Mouse (Mus musculus) lung, embryonic 15.5 days (tissue): ENCODE measurements around the gene Rora. TPM values are rescaled to one million over a fixed set of nuclear protein-coding genes. Genes with fewer than 3 reads are reported as not detected.

Experiments used
- ATAC-seq: fragments of 200-750 bp; cut with Nextera tagmentation; 2 replicates; pipeline ENCODE4 v1.8.0; 2017; ENCODE audit warnings: moderate number of reproducible peaks, borderline replicate concordance; ENCODE audit not compliant: low FRiP score, low TSS enrichment; ENCODE audit errors: extremely low read depth
- H3K27ac ChIP-seq: fragments of 300-500 bp; sonication (generic); 2 replicates; pipeline ENCODE4 v1.5.1; 2015; ENCODE audit warnings: moderate library complexity, mild to moderate bottlenecking, inconsistent platforms
- H3K27me3 ChIP-seq: fragments of 300-500 bp; sonication (generic); 2 replicates; pipeline ENCODE4 v1.6.1; 2015; ENCODE audit warnings: inconsistent platforms
- H3K36me3 ChIP-seq: fragments of 300-500 bp; sonication (generic); 2 replicates; pipeline ENCODE4 v1.6.1; 2015; ENCODE audit warnings: inconsistent platforms
- H3K4me1 ChIP-seq: fragments of 300-500 bp; sonication (generic); 2 replicates; pipeline ENCODE4 v1.6.1; 2015; ENCODE audit warnings: inconsistent platforms
- H3K4me2 ChIP-seq: fragments of 300-500 bp; sonication (generic); 2 replicates; pipeline ENCODE4 v1.6.1; 2015; ENCODE audit warnings: inconsistent platforms, mild to moderate bottlenecking, moderate library complexity
- H3K4me3 ChIP-seq: fragments of 300-500 bp; sonication (generic); 2 replicates; pipeline ENCODE4 v1.5.1; 2015; ENCODE audit warnings: mild to moderate bottlenecking, inconsistent platforms
- H3K9ac ChIP-seq: fragments of 300-500 bp; sonication (generic); 2 replicates; pipeline ENCODE4 v1.6.1; 2015; ENCODE audit warnings: inconsistent platforms
- H3K9me3 ChIP-seq: fragments of 300-500 bp; sonication (generic); 2 replicates; pipeline ENCODE4 v1.6.1; 2016; ENCODE audit warnings: inconsistent platforms
- WGBS: fragments of 180-500 bp; shearing (Covaris S2); methylation state at CpG from one replicate; pipeline ENCODE4 v1.1.7; 2015; 5-methylcytosine and 5-hydroxymethylcytosine counted together
- polyA plus RNA-seq: library from polyadenylated mRNA; unstranded; fragments of >200 nt; fragmentation: Nextera tagmentation; extraction: Ambion mirVana; gene quantifications from 2 replicates; pipeline ENCODE4 v1.2.1, GENCODE M21; 2015

Gene Rora
- polyA plus RNA-seq, 1 experiment from 2014 or later = 6.9 TPM

DNA sequence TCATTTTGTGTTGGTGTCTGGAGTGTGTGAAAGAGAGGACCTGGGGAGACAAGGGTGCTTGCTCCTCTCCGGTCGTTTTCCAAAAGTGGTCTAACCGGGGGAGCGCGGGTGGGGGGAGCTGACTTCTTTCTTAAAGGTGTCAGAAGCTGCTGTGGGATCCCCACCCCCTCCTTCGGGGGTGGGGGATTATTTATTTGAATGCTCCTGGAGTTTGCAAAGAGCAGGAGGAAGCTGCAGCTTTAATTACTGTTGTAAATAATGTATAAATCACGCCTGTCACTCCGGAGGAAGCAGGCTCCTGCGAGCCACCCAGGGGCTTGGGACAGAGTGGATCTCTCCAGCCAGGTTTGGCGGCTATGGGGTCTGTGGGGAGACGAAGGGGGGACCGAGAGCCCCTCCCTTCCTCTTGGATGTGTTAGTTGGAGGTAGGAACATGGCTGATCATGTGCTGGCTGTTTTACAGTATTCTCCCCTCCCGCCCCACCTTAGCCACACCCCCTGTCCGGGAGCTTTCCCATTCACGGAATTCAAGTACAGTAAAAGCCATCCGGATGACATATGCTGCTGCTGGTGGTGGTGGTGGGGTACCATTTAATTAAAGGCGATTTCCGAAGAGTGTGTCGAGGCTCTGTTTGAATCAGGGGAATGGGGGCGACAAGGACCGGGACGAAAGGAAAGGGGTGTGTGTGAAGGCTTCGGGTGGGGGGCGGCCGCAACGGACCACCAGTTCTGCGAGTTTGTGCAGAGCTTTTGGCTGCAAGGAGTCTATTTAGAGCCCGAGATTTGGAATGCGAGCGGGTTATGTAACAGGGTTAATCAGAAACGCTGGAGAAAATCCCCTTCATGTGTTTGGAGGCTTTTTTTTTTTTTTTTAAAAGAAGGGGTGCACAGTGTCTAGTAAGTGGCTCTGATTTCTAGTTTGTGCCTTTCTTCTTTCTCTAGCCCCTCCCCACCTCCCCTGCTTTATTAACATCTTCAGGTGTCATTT lies 1.7 kb downstream of the Rora start:
- H3K4me2 ChIP-seq = peak overlapping the region; percentile 93
- WGBS = under 1% methylated on average over 31 of the region's 31 CpGs
- peak overlapping the region; percentile 76 for H3K9ac ChIP-seq
- H3K36me3 ChIP-seq = no peaks in the 10 kb centered on the region
- H3K9me3 ChIP-seq = no peaks in the 10 kb centered on the region
- peaks cover 16% of the 10 kb centered on the region for H3K4me1 ChIP-seq
- no peaks in the 10 kb centered on the region; the same call in 1 of the 2 replicates for H3K27me3 ChIP-seq
- peak overlapping the region; percentile 92 for H3K4me3 ChIP-seq
- peak overlapping the region; percentile 97 for H3K27ac ChIP-seq
- ATAC-seq = peak; percentile 56

DNA sequence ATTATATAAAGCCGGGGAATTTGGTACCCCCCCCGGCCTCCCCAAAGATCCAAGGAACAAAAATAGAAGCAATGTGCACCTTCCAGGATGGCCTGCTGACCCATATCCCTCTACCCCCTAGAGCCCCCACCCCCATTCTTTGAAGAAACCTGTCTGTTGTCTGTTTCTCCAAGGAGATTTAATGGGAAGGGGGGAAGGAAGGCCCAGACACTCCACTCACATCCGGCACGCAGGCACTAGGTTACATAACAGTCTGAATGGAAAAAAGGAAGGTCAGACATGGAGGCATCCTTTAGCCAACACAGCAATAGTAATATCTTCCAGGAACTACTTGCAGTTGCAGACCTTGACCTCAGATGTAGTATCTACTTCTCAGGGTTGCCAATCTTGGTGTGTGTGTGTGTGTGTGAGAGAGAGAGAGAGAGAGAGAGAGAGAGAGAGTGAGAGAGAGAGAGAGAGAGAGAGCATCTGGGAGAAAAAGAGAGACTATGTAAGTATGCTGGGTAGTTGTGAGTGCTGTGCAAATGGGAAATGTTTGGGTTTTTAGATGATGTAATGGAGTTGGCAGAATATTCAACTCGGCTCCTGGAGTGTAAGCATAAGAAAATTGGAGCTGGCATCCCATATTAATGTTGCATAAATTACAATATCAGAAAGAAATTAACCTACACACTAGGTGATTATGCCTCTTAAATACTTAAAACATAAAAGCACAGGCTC lies 2.6 kb downstream of the Rora start:
- H3K4me3 ChIP-seq = no peak overlapping the region
- H3K9me3 ChIP-seq = no peaks in the 10 kb centered on the region
- ATAC-seq = no peak
- H3K4me2 ChIP-seq = peak overlapping the region; percentile 93
- peaks cover 16% of the 10 kb centered on the region for H3K4me1 ChIP-seq
- no peaks in the 10 kb centered on the region for H3K36me3 ChIP-seq
- no peaks in the 10 kb centered on the region; the same call in 1 of the 2 replicates for H3K27me3 ChIP-seq
- H3K9ac ChIP-seq = no peak overlapping the region
- WGBS = 37% methylated on average over 5 of the region's 5 CpGs
- H3K27ac ChIP-seq = no peak overlapping the region

DNA sequence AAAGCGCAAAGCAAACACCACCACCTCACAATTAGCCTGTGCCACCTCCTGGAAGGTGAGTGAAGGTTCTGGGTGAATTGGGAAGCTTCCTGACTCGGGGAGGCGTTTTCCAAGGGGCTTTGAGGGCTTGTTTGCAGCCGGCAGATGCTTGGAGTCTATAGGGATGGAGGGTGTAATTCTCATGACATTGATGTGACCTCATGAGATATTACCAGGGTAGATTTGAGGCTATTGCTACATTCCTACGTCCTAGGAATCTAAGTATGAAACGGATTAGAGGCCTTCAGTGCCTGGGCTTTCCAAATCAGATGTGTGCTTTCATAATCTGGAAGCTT lies 3.2 kb downstream of the Rora start:
- ATAC-seq = no peak
- H3K27ac ChIP-seq = no peak overlapping the region
- no peak overlapping the region for H3K9ac ChIP-seq
- 42% methylated on average over 6 of the region's 6 CpGs for WGBS
- no peaks in the 10 kb centered on the region for H3K9me3 ChIP-seq
- H3K4me3 ChIP-seq = no peak overlapping the region
- no peaks in the 10 kb centered on the region for H3K36me3 ChIP-seq
- no peaks in the 10 kb centered on the region; the same call in 1 of the 2 replicates for H3K27me3 ChIP-seq
- H3K4me1 ChIP-seq = peaks cover 16% of the 10 kb centered on the region
- no peak overlapping the region for H3K4me2 ChIP-seq

DNA sequence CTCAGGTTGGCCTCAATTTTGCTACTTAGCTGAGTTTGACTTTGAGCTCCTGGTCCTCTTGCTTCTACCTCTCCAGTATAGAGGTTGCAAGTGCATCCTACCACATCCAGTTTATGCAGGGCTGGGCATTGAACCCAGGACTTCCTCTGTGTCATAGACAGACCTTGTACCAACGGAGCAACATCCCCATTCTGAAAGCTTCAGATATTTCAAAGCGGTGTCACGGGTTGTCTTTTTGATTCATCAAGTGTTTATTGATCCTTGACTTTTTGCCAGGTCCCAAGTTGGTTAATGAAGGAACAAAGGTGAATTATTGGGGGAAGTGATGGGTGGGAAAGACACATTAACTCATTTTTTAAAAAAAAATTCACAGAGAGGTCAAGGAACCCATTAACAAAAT lies 17.1 kb downstream of the Rora start:
- Histone ChIP-seq H3K9ac (no peak overlapping the region), H3K36me3 (no peaks in the 10 kb centered on the region), H3K27me3 (no peaks in the 10 kb centered on the region), H3K4me1 (0 out of 2 replicates have a peak, but pooled peaks cover 9% of the 10 kb centered on the region), H3K4me3 (no peak overlapping the region), H3K9me3 (no peaks in the 10 kb centered on the region), H3K4me2 (no peak overlapping the region), H3K27ac (no peak overlapping the region)
- ATAC-seq = no peak
- WGBS = 72% methylated on average over 3 of the region's 3 CpGs

DNA sequence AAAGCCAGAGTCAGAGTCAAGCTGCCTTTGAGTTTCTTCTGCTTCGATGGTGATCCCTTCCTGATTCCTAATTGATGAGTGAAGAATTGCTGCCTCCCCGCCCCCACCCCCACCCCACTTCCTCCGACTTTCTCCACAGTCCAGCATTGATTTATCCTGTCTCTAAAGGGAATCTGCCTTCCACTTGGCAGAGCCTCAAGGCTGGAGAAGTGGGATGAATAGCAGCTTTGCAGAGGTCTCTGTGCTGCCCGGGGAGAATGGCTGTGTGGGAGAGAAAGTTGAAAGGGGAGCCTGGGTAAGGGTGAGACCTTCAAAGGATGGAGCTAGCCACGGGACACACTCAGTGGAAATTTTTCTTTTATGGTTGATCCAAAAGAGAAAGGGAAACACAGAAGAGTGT lies 18.9 kb downstream of the Rora start:
- Histone ChIP-seq H3K9ac (no peak overlapping the region), H3K4me1 (0 out of 2 replicates have a peak, but pooled peaks cover 9% of the 10 kb centered on the region), H3K27me3 (no peaks in the 10 kb centered on the region), H3K4me3 (no peak overlapping the region), H3K36me3 (no peaks in the 10 kb centered on the region), H3K9me3 (no peaks in the 10 kb centered on the region), H3K4me2 (no peak overlapping the region), H3K27ac (no peak overlapping the region)
- 37% methylated on average over 5 of the region's 5 CpGs for WGBS
- ATAC-seq = no peak

DNA sequence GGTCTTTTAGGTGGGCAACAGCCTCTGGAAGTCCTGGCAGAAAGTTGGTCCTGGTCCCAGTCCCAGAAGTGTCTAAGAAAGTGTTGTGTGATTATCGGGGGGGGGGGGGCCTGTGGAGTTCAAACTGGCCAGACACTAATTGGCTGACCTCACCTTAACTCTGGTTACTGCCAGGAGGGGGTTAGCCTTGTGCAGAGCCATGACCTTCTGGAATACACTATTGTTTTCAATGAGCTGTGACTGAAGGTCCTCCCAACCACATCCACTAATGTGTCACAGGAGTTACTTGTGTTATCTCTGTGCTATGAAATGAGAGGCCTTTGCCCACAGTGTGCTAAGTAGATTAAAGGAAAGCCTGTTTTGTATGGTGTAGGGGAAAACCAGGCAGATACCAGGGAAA lies 19.6 kb downstream of the Rora start:
- H3K36me3 ChIP-seq = no peaks in the 10 kb centered on the region
- no peak overlapping the region for H3K4me2 ChIP-seq
- 0 out of 2 replicates have a peak, but pooled peaks cover 9% of the 10 kb centered on the region for H3K4me1 ChIP-seq
- no peak for ATAC-seq
- no peak overlapping the region for H3K4me3 ChIP-seq
- H3K27ac ChIP-seq = no peak overlapping the region
- no peaks in the 10 kb centered on the region for H3K9me3 ChIP-seq
- no peak overlapping the region for H3K9ac ChIP-seq
- 40% methylated on average over 1 of the region's 1 CpGs for WGBS
- H3K27me3 ChIP-seq = no peaks in the 10 kb centered on the region

DNA sequence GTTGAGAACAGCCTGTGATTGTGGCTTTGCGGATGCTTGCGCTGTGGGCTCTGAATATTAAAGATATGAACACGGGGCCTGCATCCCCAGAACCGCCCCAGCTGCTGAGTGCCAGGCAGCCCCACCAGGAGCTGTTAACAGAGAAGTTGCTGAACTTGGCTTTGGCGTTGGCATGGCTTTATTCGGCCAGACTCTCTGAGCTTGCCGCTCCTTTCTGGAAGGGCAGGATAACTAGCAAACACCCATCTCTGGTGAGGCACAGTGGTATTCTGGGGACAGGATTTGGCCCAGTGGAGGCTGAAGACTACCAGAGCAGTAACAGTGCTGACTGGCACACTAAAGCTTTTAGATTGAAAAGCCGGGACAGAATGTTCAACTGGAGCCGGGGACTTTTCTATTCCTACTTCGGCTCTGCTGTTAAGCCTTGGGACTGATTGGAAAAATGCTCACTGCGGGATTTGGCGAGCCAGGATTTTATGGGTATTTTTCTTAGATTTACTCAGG lies 26.3 kb downstream of the Rora start:
- Histone ChIP-seq H3K4me3 (no peak overlapping the region), H3K27me3 (no peaks in the 10 kb centered on the region), H3K9me3 (no peaks in the 10 kb centered on the region), H3K9ac (no peak overlapping the region), H3K27ac (no peak overlapping the region), H3K36me3 (no peaks in the 10 kb centered on the region), H3K4me1 (0 out of 2 replicates have a peak, but pooled peaks cover 2% of the 10 kb centered on the region), H3K4me2 (no peak overlapping the region)
- WGBS = 89% methylated on average over 12 of the region's 12 CpGs
- no peak for ATAC-seq

DNA sequence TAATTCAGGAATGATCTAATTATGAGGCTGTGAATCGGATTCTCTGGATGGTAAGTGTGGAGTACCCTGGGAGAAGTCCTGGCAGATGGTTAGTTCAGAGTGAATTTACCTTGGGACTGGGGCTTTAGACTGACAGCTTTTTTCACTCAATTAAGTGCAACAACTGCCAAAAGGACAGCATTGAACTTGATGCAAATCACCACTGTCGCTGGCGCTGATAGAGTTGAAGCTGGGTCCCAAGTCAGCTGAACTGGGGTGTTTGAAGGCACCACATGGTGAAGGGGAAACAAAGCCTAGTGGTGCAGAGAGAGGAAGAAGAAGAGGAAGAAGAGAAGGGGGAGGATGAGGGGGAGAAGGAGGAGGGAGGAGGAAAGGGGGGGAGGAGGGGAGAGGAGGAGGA lies 30.4 kb downstream of the Rora start:
- H3K4me1 ChIP-seq = no peaks in the 10 kb centered on the region
- ATAC-seq = no peak
- H3K36me3 ChIP-seq = no peaks in the 10 kb centered on the region
- no peak overlapping the region for H3K4me3 ChIP-seq
- no peaks in the 10 kb centered on the region for H3K9me3 ChIP-seq
- no peak overlapping the region for H3K27ac ChIP-seq
- WGBS = 53% methylated on average over 3 of the region's 3 CpGs
- no peak overlapping the region for H3K4me2 ChIP-seq
- H3K9ac ChIP-seq = no peak overlapping the region
- H3K27me3 ChIP-seq = no peaks in the 10 kb centered on the region

DNA sequence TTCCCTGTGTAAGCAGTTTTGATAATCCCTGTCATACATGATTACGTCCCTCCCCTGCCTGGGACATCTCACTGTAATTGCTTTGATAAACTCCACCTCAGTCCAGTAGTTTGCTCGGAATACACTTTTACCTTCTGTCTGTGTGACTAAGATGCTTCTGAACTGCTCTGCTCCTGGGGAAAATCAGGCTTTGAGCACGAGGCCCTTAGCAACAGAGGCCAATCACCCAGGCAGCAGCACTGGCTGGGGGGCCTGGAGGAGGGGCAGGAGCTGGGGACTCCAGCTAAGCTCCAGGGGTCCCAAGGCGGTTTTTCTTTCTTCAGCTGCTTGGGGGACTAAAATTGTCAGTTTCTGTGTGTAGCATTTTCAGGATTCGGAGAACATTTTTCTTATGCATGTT lies 32.0 kb downstream of the Rora start:
- H3K9ac ChIP-seq = no peak overlapping the region
- no peak overlapping the region for H3K4me2 ChIP-seq
- no peak for ATAC-seq
- no peaks in the 10 kb centered on the region for H3K9me3 ChIP-seq
- H3K4me1 ChIP-seq = no peaks in the 10 kb centered on the region
- H3K27ac ChIP-seq = no peak overlapping the region
- 42% methylated on average over 5 of the region's 5 CpGs for WGBS
- no peaks in the 10 kb centered on the region for H3K27me3 ChIP-seq
- H3K4me3 ChIP-seq = no peak overlapping the region
- H3K36me3 ChIP-seq = no peaks in the 10 kb centered on the region

DNA sequence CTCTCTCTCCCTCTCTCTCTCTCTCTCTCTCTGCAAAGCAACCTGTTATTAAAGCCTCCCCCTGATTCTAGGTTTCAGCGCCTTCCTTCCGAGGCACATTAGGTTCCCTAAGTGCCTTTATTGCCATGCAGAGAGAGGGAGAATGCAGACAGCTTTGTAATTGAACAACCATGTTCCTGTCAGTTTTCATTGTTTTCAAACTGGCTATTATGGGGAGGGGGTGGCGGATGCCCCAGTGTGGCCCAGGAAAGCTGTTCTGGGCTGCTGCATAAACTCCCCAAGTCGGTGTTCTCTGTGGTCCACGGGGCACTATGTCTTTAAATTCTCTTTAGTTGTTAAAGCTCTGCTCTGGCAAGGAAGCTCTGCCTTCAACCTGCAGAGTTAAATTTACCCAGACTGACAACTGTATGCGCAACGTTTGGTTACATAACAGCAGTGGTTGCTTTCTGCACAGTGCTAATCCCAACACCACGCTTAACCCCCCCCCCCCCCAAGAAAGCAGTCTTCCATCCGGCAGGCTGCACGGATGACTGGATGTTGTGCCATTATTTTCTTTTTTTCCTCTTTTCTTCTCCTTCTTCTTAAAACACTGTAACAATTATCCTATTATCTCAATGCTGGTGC lies 33.8 kb downstream of the Rora start:
- no peaks in the 10 kb centered on the region for H3K4me1 ChIP-seq
- no peaks in the 10 kb centered on the region for H3K36me3 ChIP-seq
- 60% methylated on average over 10 of the region's 10 CpGs for WGBS
- H3K4me2 ChIP-seq = no peak overlapping the region
- ATAC-seq = no peak
- H3K9me3 ChIP-seq = no peaks in the 10 kb centered on the region
- no peak overlapping the region for H3K27ac ChIP-seq
- no peak overlapping the region for H3K9ac ChIP-seq
- no peaks in the 10 kb centered on the region for H3K27me3 ChIP-seq
- no peak overlapping the region for H3K4me3 ChIP-seq

DNA sequence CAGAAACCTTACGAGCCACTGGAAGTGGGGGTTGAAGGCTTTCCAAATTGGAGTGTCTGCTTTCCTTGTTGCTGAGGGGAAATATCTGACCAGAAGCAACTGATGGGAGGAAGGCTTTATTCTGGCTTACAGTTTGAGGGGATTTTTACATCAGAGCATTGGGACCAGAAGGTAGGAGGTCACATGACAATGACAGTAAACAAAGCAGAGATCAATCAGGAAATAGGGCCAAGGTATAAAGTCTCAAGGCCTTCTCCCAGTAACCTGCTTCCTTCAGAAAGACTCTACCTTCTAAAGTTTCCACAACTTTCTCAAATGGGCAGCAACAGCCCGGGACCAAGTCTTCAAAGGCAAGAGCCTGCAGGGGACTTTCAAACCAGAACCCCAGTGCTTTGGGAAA lies 34.6 kb downstream of the Rora start:
- H3K4me1 ChIP-seq = no peaks in the 10 kb centered on the region
- H3K27me3 ChIP-seq = no peaks in the 10 kb centered on the region
- no peak for ATAC-seq
- H3K9ac ChIP-seq = no peak overlapping the region
- no peaks in the 10 kb centered on the region for H3K9me3 ChIP-seq
- H3K4me2 ChIP-seq = no peak overlapping the region
- H3K4me3 ChIP-seq = no peak overlapping the region
- no peak overlapping the region for H3K27ac ChIP-seq
- no peaks in the 10 kb centered on the region for H3K36me3 ChIP-seq
- 90% methylated on average over 2 of the region's 2 CpGs for WGBS
